In genomic region chr13:12106662-12107632, GRCm38 (mm10) we compare ENCODE assay signal across 8 mouse cellular contexts. TPM values are rescaled to one million over a fixed set of nuclear protein-coding genes. Genes with fewer than 3 reads are reported as not detected.
DNase-seq lines count a peak whose midpoint lies in the region; ATAC-seq and TF ChIP-seq lines count a peak whose summit lies in the region.

Gene Ryr2 (minus strand): TSS chr13:12106945.

- H3K4me3 ChIP-seq in forebrain, embryonic 13.5 days, result peak within 1 kb of the TSS; percentile 70
- peak within 1 kb of the TSS; percentile 10 to 44; a peak in 3 of 4 replicates for H3K4me3 ChIP-seq in liver, embryonic 14.5 days (ENCODE audit: insufficient read depth in 1 of 2, low read depth in 2 of 2, low read length in 2 of 2)
- H3K4me3 ChIP-seq in neural tube, embryonic 14.5 days (ENCODE audit: low read depth, low read length), result peak within 1 kb of the TSS; percentile 85

- peaks cover 29% of the 10 kb centered on the region for H3K27me3 ChIP-seq in forebrain, embryonic 13.5 days
- peaks cover 36% of the 10 kb centered on the region for H3K27me3 ChIP-seq in liver, embryonic 14.5 days (ENCODE audit: control insufficient read depth, insufficient read depth, low read length)
- peaks cover 4% of the 10 kb centered on the region; the same call in 1 of the 2 replicates for H3K27me3 ChIP-seq in neural tube, embryonic 14.5 days (ENCODE audit: control insufficient read depth, insufficient read depth, low read length)

- peak; percentile 78 for ATAC-seq in cerebellum, adult (ENCODE audit: insufficient number of reproducible peaks, low FRiP score, low TSS enrichment)
- peak; percentile 90 for ATAC-seq in forebrain, embryonic 13.5 days
- peak; percentile 67 for ATAC-seq in liver, embryonic 14.5 days (ENCODE audit: insufficient read depth)
- ATAC-seq in neural tube, embryonic 14.5 days (ENCODE audit: low read depth), result peak; percentile 91

- DNase-seq in ES-CJ7 (ENCODE audit: low read depth, low spot score), result peak; percentile 92
- DNase-seq in heart, postnatal 25 days (ENCODE audit: low spot score), result peak; percentile 28
- DNase-seq in kidney, postnatal 36 days, result peak; percentile 81 to 85
- no peak for DNase-seq in liver, embryonic 14.5 days (ENCODE audit: low read depth in 3 of 3, low spot score in 3 of 3)
- DNase-seq in testis, postnatal 14 days (ENCODE audit: low spot score), result peak; percentile 49

- H3K27ac ChIP-seq in forebrain, embryonic 13.5 days, result no peak within 1 kb of the TSS
- H3K27ac ChIP-seq in liver, embryonic 14.5 days, result no peak within 1 kb of the TSS
- H3K27ac ChIP-seq in neural tube, embryonic 14.5 days (ENCODE audit: low read depth, low read length), result peak within 1 kb of the TSS; percentile 88

- peaks cover 6% of the 10 kb centered on the region for H3K4me1 ChIP-seq in forebrain, embryonic 13.5 days
- no peaks in the 10 kb centered on the region for H3K4me1 ChIP-seq in liver, embryonic 14.5 days (replicated peaks; ENCODE audit: control insufficient read depth in 2 of 2, insufficient read depth in 2 of 2, low read length in 1 of 2)
- no peaks in the 10 kb centered on the region; the same call in 1 of the 2 replicates for H3K4me1 ChIP-seq in neural tube, embryonic 14.5 days (ENCODE audit: control insufficient read depth, insufficient read depth, low read length)

- peak within 1 kb of the TSS; percentile 95 for H3K4me2 ChIP-seq in forebrain, embryonic 13.5 days
- peak within 1 kb of the TSS; percentile 60 for H3K4me2 ChIP-seq in liver, embryonic 14.5 days (ENCODE audit: low read depth)
- H3K4me2 ChIP-seq in neural tube, embryonic 14.5 days (ENCODE audit: low read depth, low read length), result peak within 1 kb of the TSS; percentile 85

- intact Hi-C loops in heart, postnatal 25 days (cut with DNase I), result loop anchor here (2.0 kb wide), 1 partner anchor 20 kb away; no protein-coding TSS in a partner anchor

- TF ChIP-seq EP300 in liver, embryonic 14.5 days (IDR thresholded peaks at IDR 0.05; ENCODE audit: low read depth), result no peak

- 12% methylated on average over 37 of the region's 64 CpGs for WGBS in forebrain, embryonic 13.5 days
- WGBS in liver, embryonic 14.5 days (ENCODE audit: insufficient replicate concordance), result 11% methylated on average over 44 of the region's 64 CpGs
- WGBS in neural tube, embryonic 14.5 days, result 10% methylated on average over 48 of the region's 64 CpGs

- H3K9me3 ChIP-seq in forebrain, embryonic 13.5 days (replicated peaks), result no peaks in the 10 kb centered on the region
- H3K9me3 ChIP-seq in liver, embryonic 14.5 days (ENCODE audit: control insufficient read depth, low read length), result no peaks in the 10 kb centered on the region
- H3K9me3 ChIP-seq in neural tube, embryonic 14.5 days (ENCODE audit: control insufficient read depth, low read length), result no peaks in the 10 kb centered on the region

- no peaks in the 10 kb centered on the region for H3K36me3 ChIP-seq in forebrain, embryonic 13.5 days (ENCODE audit: poor library complexity, severe bottlenecking)
- no peaks in the 10 kb centered on the region for H3K36me3 ChIP-seq in liver, embryonic 14.5 days (replicated peaks; ENCODE audit: control insufficient read depth, insufficient read depth, low read depth)
- H3K36me3 ChIP-seq in neural tube, embryonic 14.5 days (ENCODE audit: control insufficient read depth, insufficient read depth, low read length), result no peaks in the 10 kb centered on the region

- peak; percentile 73 for TF ChIP-seq CTCF in liver, embryonic 14.5 days (IDR thresholded peaks at IDR 0.05; ENCODE audit: low read depth)

- H3K9ac ChIP-seq in forebrain, embryonic 13.5 days, result peak within 1 kb of the TSS; percentile 75
- no peak within 1 kb of the TSS for H3K9ac ChIP-seq in liver, embryonic 14.5 days (replicated peaks)
- H3K9ac ChIP-seq in neural tube, embryonic 14.5 days (replicated peaks; ENCODE audit: low read depth, low read length), result peak within 1 kb of the TSS; percentile 88

RNA-seq across cellular contexts. Expression of gene Ryr2, which starts in this region (rescaled TPM):
- 0.53 and 1.2 TPM in 2 replicates for polyA plus RNA-seq in forebrain, embryonic 13.5 days (2015; fragmentation: Nextera tagmentation; extraction: Ambion mirVana)
- total RNA-seq in heart, postnatal 25 days (2021), result 1,000 to 10,000 TPM in 1 of 2 experiments, 100 to 1,000 TPM in 1; 936 to 1,019 TPM
- 0.10 and 0.16 TPM in 2 replicates for polyA plus RNA-seq in liver, embryonic 14.5 days (2012; rRNA removed)
- 0.19 and 0.53 TPM in 2 replicates for polyA plus RNA-seq in liver, embryonic 14.5 days (2014; fragmentation: Nextera tagmentation; extraction: Ambion mirVana)
- 6.7 and 13.5 TPM in 2 replicates for polyA plus RNA-seq in neural tube, embryonic 14.5 days (2014; fragmentation: Nextera tagmentation; extraction: Ambion mirVana)

Comparison
In these comparisons a context has a peak if more than half of its experiments do, and no peak if none do; other contexts are left out.
1. Peak in ATAC-seq, H3K4me3 ChIP-seq and H3K4me2 ChIP-seq in liver, embryonic 14.5 days; RNA of the gene not detected or under 1 TPM.
2. DNase-seq: peak in ES-CJ7 (single experiment), heart, postnatal 25 days (single experiment), kidney, postnatal 36 days (2 of 2) and testis, postnatal 14 days (single experiment); none in liver, embryonic 14.5 days (0 of 3).
3. H3K4me3 ChIP-seq: peak in every context shown above with its lines; median percentile 85 in neural tube, embryonic 14.5 days; 70 in forebrain, embryonic 13.5 days; 27 in liver, embryonic 14.5 days.
4. Peak in every context shown above with its lines, with median percentiles within 50 percentile points of each other: ATAC-seq and H3K4me2 ChIP-seq.